Mouse (Mus musculus) common myeloid progenitor, adult 5-6 weeks (primary cell): ENCODE data around the gene Numa1. TPM values are rescaled to one million over a fixed set of nuclear protein-coding genes. Genes with fewer than 3 reads are reported as not detected.
"Not testable (repeated sequence)": the region's sequence is repeated elsewhere in the genome, so short reads cannot be mapped to it uniquely, and the experiment has no call there.

ENCODE experiments used
- ATAC-seq: replicated peaks from 2 replicates; pipeline ENCODE4 v1.8.0; 2016; ENCODE audit warnings: low read depth, mild to moderate bottlenecking, moderate TSS enrichment, inconsistent platforms; ENCODE audit not compliant: poor library complexity, severe bottlenecking
- total RNA-seq: library from RNA; stranded (forward); fragments of 200-1000, 187-1606 nt; gene quantifications from 2 replicates; pipeline ENCODE4 v1.2.3, GENCODE M21; 2017

Numa1 gene
- total RNA-seq, 1 experiment from 2014 or later = 297 TPM

DNA sequence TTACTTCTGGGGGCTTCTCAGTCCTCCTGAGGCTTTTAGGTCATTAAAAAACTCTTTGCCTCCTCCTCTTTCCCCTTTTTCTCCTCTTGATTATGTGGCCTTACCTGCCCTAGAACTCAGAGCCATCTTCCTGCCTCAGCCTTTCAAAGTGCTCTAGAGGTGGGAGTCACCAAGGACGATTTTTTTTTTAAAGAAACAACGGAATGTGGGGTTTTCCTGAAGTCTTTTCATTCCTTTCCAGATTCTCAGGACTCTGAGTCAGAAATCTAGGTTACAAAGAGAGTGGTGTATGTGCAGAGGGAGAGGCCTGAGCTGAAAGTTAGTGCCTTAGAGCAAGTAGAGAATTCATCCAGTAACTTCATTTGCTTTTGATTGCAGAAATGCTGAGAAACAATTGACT, 37.8 kb downstream of the Numa1 start:
- ATAC-seq = no peak

DNA sequence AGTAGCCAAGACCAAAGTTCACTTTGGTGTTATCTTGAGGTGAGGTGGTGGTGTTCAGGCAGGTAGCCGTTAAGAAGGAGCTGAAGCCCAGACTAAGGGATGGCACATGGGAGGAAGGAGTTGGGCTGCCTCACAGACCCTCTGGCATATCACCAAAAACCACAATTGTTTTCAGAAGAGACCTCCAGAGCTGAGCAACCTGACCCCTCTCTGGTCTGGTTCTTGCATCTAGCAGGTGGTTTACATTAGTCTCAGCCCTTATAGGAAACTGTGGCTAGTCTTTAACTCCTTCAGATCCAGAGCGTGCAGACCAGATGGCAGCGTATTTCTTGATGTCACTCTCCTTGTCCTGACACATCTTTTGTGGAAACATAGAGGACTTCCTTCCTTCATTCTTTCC, 39.8 kb downstream of the Numa1 start:
- no peak for ATAC-seq

DNA sequence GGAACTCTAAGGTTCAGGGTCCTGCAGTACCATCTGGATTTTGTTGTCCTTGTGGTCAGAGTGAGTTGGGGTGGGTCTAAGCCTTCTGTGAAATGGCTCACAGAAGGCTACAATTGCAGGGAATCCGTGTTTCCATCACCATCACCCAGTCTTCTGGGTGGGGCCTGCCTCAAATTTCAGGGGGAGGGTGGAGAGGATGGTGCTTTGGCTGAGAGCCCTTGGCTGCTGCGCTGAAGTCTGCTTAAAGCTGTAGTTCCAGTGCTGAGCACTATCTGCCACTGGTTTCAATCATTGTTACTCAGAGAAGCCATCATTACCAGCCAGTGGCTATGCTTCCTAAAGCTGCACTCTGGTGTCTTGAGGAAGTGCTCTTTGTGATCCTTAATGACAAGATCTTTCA, 40.6 kb downstream of the Numa1 start:
- no peak for ATAC-seq

DNA sequence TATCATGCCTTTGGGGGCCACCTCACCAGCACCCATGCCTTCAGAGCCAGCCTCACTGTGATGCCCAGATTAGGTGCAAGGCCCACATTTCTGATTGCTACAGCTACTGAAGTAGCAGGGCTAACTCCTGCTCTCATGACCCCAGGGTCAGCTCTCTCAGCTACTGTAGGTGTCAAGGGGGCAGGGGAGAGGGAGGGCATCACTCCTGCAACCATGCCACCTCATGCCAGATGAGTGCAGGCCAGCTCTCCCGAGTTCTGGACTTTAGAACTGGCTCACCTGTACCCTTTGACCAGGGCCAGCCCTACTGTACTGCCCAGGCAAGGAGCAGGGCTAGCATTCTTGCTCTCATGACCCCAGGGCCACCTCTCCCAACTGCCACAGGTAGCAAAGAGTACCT, 48.8 kb downstream of the Numa1 start:
- no peak for ATAC-seq

DNA sequence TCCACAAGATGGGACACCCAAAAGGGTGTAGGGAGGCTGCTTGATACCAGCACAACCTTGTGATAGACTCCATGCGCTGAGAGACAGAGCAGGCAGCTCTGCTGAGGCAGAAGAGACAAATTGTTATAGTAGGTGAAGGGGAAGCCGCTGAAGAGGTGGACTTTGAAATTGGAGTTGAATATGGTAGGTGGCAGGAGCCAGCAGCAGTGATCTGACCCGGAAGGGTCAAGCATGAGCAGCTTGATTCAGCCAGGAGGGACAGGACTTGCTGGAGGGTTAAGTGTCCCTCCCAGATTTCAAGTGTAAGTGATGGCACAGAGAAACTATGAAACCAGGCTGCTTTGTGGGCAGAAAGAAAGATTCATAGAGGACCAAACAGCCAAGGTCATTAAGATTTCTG, 51.2 kb downstream of the Numa1 start:
- ATAC-seq = no peak

DNA sequence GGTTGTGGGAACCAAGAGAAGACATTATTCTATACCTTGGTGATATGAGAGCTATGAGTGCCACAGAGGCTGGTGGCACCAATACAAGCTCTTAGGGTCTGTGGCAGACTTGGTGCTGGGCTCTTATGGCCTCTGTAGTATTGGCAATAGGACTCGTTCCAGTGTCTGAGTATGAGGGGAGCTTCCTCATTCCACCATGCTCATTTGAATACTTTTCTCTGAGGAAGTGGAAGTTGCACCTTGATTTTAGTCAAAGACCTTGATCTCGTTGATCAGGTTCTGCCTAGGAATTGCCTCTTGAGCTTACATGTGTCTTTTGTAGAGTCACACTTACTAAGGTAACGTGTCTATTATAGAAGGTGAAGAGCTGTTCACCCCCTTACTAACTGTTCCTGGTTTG, 60.3 kb downstream of the Numa1 start:
- ATAC-seq = no peak

DNA sequence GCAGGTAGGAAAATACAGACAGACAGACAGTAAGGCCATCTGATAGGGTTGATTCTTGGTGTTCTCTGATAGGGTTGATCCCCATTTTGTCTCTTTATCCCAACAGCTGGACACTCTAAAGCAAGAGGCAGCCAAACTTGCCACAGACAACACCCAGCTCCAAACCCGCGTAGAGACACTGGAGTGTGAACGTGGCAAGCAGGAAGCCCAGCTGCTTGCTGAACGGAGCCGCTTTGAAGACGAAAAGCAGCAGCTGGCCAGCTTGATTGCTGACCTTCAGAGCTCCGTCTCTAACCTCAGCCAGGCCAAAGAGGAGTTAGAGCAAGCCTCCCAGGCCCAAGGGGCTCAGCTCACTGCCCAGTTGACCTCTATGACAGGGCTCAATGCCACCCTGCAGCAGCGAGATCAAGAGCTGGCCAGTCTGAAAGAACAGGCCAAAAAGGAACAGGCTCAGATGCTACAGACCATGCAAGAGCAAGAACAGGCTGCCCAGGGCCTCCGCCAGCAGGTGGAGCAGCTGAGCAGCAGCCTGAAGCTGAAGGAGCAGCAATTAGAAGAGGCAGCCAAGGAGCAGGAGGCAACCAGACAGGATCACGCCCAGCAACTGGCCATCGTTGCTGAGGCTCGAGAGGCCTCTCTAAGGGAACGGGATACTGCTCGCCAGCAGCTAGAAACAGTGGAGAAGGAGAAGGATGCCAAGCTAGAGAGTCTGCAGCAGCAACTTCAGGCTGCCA, 64.5 kb downstream of the Numa1 start:
- ATAC-seq = peak; percentile 77

DNA sequence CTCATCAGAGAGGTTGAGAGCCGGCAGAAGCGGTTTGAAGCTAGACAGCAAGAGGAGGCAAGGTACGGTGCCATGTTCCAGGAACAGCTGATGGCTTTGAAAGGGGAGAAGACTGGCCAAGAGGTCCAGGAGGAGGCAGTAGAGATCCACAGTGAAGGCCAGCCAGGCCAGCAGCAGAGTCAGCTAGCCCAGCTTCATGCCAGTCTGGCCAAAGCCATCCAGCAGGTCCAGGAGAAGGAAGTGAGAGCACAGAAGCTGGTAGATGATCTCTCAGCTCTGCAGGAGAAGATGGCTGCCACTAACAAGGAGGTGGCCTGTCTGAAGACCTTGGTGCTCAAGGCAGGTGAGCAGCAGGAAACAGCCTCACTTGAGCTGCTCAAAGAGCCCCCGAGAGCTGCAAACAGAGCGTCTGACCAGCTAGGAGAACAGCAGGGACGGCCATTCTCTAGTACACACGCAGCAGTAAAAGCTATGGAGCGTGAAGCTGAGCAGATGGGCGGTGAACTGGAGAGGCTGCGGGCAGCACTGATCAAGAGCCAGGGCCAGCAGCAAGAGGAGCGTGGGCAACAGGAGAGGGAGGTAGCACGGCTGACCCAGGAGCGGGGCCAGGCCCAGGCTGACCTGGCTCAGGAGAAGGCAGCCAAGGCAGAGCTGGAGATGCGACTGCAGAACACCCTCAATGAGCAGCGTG, 65.7 kb downstream of the Numa1 start:
- ATAC-seq = no peak

DNA sequence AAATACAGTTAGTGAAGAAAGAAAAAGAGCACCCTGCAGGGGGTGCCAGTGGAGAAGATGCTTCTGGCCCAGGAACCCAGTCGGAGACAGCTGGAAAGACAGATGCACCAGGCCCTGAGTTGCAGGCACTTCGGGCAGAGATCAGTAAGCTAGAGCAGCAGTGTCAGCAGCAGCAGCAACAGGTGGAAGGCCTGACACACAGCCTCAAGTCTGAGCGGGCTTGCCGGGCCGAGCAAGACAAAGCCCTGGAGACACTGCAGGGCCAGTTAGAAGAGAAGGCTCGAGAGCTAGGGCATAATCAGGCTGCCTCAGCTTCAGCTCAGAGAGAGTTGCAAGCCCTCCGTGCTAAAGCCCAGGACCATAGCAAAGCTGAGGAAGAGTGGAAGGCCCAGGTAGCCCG, 66.4 kb downstream of the Numa1 start:
- no peak for ATAC-seq

DNA sequence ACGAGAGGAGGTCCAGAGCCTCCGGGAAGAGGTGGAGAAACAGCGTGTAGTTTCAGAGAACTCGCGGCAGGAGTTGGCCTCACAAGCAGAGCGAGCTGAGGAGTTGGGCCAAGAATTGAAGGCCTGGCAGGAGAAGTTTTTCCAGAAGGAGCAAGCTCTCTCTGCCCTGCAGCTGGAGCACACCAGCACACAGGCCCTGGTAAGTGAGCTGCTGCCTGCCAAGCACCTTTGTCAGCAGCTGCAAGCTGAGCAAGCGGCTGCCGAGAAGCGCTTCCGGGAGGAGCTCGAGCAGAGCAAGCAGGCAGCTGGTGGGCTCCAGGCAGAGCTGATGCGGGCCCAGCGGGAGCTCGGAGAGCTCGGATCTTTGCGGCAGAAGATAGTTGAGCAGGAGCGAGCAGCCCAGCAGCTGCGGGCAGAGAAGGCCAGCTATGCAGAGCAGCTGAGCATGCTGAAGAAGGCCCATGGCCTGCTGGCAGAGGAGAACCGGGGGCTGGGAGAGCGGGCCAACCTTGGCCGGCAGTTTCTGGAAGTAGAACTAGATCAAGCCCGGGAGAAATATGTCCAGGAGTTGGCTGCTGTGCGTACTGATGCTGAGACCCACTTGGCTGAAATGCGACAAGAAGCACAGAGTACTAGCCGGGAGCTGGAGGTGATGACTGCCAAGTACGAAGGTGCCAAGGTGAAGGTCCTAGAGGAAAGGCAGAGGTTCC, 67.2 kb downstream of the Numa1 start:
- ATAC-seq = no peak

DNA sequence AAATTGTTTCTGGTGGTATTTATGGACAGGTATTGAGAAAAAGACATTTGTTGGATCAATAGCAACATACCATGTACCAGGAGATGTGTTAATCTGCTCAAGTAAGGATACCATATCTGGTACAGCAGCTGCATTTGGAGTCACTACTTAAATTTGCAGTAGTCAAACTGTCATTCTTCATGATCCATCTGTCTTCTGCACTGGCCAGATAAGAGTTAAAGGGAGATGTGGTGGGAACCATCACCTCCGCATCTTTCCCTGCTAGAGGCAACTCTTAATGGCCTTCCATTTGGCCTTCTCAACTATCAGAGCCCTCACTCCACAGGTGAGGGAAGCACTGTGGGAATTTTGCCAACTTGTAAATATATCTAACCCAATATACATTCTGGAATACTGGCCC, 72.6 kb downstream of the Numa1 start:
- 0 out of 2 replicates have a peak, but pooled peaks have one; percentile 13 for ATAC-seq

DNA sequence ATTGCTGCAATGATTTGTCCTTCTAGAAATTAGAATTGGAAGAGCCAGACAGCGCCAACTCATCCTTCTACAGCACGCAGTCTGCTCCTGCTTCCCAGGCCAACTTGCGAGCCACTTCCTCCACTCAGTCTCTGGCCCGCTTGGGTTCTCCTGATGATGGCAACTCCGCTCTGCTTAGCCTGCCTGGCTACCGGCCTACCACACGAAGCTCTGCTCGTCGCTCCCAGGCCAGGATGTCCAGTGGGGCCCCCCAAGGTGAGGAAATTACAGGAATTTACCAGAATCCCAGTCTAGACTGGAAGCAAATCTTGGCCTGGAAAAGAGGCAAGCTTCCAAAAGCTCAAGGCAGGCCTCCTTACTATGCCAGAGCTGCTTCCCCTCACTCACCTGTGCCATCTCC, 77.9 kb downstream of the Numa1 start:
- ATAC-seq = no peak

DNA sequence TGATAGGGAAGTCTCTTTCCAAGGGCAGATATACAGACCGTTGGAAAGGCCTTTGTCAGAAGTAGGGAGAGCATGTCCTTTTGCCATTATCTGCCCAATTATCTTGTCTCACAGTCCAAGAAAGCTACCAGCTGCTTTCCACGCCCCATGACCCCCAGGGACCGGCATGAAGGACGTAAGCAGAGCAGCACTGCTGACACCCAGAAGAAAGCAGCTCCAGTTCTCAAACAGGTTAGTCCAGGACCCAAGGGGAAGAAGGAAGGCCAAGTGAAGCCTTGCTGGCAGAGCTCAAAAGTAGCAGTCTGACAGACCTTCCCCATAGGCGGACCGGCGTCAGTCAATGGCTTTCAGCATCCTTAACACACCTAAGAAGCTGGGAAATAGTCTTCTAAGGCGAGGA, 79.5 kb downstream of the Numa1 start:
- no peak for ATAC-seq

DNA sequence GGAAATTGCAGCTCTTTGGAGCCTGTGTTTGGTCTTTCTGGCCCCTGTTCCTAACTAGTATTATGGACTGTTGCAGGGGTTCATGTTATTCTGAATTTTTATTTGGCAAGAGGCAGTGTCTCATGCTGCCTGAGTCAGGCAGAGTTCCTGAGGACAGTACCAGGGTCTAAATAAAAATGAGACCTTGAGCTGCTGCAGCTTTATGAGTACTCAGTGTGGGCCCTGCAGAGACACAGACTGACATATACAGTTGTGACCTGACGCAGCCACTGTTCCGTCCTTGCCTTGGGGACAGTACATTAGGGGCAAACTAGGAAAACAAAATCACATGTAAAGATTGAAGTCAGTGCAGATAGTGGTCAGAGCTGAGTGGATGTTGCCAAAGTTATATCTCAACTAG, 81.1 kb downstream of the Numa1 start:
- ATAC-seq = no peak

DNA sequence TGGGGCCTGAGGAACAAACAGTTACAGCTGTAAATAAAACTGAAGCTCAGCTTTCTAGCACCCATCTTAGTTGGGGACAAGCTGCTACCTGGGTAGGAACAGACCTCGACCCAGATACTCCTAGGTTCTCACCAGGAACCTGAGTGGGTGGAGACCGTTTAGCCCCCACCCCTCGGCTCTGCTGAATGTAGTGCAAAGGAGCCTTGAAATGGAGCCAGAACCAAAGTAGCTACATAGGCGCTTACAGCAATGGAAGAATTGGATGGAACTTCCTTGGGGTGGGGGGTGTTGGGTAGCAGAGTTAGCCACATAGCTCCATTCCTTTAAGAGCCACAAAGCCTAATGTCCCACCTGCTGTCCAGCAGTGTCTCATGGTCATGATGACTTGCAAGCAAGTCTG, 83.0 kb downstream of the Numa1 start:
- ATAC-seq = no peak

DNA sequence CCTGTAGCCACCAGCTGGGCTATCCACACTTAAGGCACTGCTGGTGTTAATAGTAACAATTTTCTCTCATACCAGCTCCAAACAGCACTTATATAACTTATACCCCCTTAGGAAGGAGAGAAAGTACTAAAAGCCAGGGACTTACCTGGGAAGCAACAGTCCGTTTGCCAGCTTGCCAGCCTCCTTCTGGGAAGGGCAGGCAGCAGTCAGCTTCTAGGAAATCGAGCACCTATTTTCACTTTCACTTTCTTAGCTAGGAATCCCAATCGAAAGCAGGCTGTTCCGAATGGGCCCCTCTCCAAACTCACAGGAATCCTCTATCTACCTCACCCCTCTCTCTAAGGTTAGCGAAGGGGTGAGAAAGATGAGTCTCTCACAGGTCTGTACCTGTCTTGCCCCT, 83.5 kb downstream of the Numa1 start:
- ATAC-seq = peak; percentile 40

DNA sequence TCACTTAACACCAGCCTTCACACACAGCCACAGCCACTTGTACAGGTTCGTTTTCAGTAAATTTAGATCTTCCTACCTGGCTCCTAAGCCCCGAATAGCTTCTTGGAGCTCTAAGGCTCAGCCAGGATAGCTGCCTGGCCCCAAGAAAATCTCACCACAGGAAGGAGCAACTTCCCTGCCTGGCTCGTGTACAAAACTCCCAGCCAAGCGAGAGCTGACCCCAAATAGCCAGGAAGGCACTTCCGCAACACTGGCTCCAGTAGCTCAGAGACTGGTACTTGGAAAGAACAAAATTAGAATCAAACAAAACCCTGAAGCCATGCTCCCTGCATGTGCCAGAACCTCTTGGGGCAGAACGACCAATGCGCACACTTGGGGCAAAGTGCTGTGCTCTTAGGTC, 84.1 kb downstream of the Numa1 start:
- no peak for ATAC-seq

DNA sequence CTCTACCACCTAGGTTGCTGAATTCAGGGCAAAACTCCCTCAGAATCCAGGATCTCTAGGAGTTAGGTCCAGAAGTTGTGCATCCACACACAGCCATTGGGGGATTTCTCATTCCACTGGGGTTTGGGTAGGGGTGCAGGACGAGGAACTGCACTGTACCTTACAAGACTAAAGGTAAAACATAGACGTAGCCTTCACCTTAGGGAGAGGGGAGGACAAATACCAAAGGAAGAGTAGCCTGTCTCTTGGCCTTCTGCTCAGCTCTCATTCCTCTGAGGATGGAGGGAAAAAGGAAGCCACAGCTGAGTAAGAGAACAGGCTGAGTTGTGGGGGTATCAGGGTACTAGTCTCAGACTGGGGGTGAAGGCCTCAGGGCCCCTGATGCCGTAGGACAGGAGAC, 84.7 kb downstream of the Numa1 start, which contains the start of gene Il18bp:
Gene Il18bp (minus strand): TSS at position 101 of the 400 bp plus-strand sequence.
- ATAC-seq = no peak

DNA sequence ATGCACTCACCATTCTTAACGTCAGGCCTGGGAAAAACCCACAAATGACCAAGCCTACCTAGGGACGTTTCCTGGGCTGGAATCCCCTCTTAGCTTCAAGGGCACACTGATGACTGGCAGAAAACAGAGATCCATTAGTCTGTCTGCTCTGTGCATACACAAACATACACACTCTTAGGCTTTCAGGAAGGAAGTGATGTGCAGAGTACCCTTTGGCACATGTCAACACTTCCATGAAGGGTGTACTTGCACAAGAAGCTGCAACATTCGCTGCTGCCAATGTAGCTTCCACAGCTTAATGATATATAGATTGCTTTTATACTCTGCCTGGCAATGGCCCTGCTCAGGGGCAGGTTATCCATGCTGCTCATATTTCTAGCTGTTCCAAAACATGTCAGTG, 85.5 kb downstream of the Numa1 start:
- no peak for ATAC-seq

DNA sequence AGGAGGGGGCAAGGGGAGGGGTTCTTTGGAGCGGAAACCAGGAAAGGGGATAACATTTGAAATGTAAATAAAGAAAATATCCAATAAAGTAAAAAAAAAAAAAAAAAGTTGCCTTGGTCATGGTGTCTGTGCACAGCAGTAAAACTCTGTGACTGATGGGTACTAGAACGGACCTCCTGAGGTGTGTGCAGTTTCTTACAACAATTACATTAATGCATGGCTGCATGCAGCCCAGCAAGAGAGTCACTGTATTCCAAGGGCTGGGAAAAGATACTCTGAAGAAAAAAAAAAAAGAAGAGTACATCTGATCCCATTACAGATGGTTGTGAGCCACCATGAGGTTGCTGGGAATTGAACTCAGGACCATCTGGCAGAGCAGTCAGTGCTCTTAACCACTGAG, 87.0 kb downstream of the Numa1 start:
- not testable (repeated sequence) for ATAC-seq

DNA sequence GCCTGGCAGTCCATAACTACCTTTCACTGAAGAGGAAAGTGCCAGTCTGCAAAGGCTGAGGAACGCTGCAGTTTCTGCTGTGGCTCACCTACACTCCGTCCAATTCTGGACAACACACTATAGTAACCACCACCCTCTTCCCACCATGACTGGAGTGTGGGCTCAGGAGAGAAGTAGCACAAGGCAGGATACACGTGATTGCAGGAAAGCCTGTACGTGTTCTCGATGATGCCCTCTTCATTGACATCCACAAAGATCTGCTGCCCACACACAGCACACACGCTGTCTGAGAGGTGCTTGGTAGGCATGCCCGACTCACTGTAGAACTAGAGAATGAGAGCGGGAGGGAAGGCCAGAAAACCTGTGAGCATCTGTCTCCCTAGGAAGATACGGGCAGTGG, 89.9 kb downstream of the Numa1 start:
- ATAC-seq = no peak
